Mouse (Mus musculus) heart, adult 2 months (tissue): ENCODE data around the gene Galm.

Experiments used
- CTCF ChIP-seq: fragments of 200-600 bp; IDR thresholded peaks from 2 replicates; pipeline ENCODE4 v1.8.1; 2022; ENCODE audit warnings: antibody characterized with exemption, mild to moderate bottlenecking, moderate library complexity
- EP300 ChIP-seq: fragments of 200-500 bp; IDR thresholded peaks from 2 replicates; pipeline ENCODE4 v1.6.1; 2011; ENCODE audit warnings: low read depth, low read length, control low read depth; ENCODE audit not compliant: insufficient read depth
- POLR2A ChIP-seq: fragments of 200-500 bp; IDR thresholded peaks from 2 replicates; pipeline ENCODE4 v1.6.1; 2011; ENCODE audit warnings: mild to moderate bottlenecking, low read depth, low read length, control low read depth; ENCODE audit not compliant: insufficient read depth

DNA sequence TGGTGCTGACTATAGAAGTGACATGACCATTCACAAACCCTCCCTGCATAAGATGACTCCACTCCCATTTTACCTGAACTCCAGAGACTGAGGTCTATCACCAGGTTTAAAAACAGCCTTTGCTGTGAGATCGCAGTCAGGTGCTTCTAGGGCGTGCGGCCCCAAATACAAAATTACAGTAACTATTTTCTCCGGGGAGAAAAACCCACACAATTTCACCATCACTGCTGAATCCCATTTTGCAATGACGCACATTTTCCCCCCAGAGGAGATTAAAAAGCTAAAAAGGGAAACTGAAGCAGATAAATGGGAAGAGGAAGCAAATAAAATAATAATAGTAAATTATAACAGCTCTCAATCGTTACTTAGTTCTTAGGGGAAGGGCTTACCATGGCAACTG is 27.4 kb upstream of the Galm start:
- TF ChIP-seq CTCF: no peak
- TF ChIP-seq POLR2A: no peak
- no peak for TF ChIP-seq EP300
